Mouse (Mus musculus) retina, postnatal 7 days (tissue): Measurements from ENCODE around the gene Sipa1l3.
A peak's percentile ranks its signal among the peaks of the same experiment; 100 is the strongest.

Source experiments
- DNase-seq: peaks from one replicate; pipeline ENCODE4 v3.0.0-alpha.2; 2012; ENCODE audit warnings: low read depth, low spot score

Sipa1l3 gene

DNA sequence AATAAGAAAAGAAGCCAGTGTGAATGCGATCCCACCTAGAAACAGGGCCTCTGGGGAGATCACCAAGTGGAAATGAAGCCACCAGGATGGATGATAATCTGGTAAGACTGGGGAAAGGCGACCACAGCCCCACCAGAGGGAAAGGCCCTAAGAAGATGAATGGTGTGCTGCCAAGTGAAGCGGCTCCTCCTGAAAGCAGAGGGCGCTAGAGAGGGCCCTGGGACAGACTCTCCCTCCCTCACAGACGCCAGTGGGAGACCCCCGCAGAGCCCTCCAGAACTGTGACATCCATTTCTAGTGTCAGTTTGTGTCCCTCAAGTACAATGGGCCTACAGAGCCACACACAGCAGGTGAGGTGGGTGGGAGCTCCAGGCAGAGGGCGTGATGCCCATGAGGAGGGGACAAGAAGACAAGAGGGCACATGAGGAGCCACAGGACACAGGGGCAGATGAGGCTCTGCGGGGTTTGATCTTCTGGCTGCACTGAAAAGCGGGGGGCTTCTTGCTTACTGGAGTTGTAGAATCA is 181.6 kb downstream of the Sipa1l3 start:
- no peak for DNase-seq

DNA sequence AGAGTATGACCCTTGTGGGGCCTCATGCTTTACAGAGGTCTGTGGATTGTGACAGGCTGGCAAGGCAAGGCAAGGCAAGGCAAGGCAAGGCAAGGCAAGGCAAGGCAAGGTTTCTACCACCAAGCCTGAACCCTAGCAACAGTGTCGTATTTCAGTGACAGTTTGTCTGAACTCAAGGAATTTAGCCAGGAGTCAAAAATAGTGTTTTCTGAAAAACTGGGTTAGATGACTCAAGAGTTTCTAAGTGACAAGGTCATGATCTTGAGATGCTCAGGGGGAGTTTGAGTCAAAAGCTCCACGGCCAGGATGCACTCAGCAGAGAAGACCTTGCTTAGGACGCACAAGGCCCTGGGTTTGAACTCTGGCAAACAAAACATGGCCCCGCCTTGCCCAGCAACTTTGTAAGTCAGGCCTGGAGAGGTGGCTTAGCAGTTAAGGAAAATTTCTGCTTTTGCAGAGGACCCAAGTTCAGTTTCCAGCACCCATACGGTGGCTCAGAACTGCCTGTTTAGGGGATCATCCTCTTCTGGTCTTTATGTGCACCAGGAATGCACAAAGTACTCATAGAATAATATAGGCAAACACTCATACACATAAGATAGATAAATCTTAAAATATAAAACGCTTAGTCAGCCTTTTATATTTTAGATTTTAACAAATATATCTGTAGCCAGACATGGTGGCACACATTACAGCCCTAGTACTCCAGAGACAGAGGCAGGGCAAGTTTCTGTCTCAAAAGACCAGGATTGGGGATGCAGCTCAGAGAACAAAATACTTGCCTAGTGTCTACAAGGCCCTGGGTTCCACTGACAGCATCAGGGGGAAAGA is 182.4 kb downstream of the Sipa1l3 start:
- no peak for DNase-seq

DNA sequence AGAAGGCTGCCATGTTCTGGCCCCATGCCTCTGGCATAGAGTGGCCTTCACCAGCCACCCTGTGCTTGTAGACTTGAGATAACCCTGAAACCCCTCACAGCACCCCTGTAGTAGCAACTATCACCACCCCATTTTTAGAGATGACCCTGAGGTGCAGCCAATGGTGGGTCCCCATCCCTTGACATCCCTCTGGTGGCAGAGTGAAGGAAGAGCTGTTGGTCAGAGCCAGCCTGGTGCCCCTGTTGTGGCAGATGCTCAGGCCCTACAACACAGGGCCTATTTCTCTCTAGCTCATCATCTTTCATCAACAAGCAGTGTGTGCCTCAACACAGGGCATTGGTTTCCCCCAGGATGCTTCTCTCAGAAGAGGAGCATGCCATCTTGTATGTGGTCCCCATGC is 183.2 kb downstream of the Sipa1l3 start:
- DNase-seq: no peak

DNA sequence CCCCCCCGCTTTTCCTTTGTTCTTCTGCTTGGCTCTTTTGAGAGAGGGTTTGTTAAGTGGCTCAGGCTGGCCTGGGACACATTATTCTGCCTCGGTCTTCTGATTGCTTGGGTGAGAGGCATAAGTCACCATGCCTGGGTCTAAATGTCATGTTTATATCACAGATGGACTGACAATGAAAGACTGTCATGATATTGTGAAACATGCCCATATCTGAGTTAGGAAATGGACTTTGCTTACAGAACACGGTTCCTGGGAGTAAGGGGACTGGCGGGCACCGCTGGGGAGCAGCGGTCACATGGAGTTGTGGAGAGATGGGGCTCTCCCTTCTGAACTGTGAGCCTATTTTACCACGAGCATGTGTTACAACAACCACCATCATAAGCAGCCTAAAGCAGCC is 184.3 kb downstream of the Sipa1l3 start:
- DNase-seq: no peak

DNA sequence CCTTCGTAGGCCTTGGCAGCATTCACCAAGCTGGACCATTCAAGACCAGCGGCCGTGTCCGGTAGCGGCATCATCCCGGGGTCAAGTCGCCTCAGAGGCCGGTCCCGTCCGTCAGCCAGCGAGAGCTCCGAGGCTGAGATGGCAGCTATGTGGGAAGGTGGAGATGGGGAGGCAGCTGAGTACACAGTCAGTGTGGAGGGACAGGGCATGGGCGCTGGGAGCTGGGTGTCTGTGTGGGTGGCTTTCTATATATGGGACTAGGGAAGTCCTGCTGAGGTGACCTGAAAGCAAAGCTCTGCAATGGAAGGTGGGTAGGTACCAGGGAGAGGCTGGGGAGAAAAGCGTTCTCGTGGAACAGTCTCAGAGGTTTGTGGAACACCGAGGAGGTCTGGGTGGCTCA is 189.5 kb downstream of the Sipa1l3 start:
- no peak for DNase-seq

DNA sequence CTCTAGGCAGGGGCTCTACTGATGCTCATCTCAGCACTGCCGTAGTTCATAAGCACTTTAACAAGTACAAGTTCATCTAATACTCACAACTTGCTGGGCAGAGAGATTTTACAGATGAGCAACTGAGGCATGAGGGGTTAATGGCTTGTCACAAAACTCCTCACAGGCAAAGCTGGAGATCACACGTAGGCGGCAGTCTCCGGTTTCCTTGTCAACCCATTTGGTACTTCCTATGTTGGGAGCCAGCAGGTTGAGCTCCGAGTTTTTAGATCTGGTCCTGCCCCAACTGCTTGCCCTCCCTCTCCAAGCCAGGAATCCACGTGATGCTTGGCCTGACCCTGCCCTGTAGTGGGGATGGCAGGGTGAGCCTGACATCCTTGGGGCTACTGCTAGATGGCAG is 191.4 kb downstream of the Sipa1l3 start:
- DNase-seq: no peak

DNA sequence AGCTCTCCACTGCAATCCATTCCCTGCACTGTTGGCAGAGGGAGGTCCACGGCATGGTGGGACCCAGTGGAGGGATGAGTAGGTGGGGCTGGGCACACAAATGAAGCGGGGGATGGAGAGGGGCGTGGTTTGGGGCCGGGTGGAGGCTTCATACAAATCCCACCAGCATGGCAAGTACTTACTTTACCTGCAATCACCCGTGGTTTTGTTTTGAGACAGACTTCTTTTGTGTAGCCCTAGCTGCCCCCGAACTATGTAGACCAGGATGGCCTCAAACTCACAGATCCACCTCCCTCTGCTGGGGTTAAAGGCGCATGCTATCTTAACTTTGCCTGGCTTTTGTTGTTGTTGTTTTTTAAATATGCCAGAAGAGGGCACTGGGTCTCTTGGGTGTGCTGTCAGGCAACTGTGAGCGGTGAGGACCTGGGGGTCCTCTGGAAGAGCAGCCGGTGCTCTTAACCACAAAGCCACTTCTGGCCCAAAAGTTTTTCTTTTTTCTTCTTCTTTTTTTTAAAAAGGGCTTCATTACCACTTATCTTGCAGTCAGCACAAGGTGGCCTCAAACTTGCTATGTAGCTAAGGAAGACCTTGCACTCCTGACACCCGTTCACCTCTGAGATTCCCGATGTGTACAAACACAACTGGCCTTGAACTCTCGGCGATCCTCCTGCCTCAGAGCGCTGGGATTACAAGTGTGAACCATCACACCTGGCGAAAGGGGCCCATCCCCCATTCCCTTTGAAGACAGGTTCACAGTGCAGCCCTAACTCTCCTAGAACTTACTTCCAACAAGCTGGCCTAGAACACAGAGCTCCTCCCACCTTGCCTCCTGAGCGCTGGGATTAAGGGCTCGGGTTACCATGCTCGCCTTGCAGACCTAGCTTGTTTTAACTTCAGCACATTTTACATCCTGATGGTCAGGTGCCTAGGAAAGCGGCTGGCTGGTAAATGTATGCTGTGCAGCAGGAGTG is 198.8 kb downstream of the Sipa1l3 start:
- no peak for DNase-seq

DNA sequence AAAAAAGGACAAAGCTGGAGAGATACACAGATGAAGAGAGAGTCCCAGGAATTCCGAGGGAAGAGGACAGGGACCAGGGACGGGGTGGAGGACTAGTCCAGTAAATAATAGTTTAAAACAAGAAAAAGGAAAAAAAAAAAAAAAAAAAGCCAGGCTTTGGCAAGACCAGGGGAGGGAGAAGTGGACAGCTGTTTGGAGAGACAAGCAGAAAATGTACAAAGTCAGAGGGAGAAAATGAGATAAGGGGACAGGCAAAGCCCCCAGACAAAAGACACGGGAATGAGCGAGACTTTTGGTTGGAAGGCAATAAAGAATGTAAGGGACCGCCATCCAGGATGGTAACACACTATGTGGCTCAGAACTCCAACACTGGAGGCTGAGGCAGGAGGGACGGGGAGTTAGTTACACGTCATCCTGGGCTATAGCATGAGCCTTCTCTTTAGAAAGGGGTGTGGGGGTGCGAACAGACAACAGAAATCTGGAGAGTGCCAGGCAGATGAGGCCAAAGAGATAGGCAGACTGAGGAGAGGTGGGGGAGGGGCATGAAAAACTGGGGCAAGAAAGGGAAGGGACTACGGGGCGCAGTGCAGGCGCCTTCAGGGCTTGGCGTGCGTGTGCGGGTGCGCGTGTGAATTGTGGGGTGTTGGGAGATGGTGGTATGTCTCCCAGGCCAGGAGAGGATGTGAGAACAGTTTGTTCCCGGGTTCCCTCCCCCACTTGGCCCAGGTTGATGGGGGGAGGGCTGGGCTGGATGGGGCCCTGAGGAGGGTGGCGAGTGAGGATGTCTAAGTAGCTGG is 200.1 kb downstream of the Sipa1l3 start:
- DNase-seq: no peak

DNA sequence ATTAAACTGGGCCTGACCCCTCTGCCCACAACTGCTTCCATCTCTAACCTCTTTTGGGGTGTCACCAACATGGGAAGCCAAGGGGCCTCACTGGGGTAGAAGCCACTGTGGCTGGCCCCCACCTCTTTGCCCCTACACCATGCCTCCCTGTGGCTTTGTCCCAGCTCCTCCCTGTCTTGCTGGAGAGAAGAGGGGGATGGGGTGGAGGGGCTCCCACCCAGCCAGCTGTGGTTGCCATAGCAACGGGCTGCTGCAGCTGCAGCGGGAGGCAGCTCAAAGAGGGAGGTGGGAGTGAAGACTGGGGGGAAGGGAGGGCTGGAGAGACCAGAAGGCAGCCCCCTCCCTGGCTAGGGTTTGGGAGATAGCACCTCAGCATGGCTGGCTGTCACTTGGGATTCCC is 200.9 kb downstream of the Sipa1l3 start:
- DNase-seq: no peak

DNA sequence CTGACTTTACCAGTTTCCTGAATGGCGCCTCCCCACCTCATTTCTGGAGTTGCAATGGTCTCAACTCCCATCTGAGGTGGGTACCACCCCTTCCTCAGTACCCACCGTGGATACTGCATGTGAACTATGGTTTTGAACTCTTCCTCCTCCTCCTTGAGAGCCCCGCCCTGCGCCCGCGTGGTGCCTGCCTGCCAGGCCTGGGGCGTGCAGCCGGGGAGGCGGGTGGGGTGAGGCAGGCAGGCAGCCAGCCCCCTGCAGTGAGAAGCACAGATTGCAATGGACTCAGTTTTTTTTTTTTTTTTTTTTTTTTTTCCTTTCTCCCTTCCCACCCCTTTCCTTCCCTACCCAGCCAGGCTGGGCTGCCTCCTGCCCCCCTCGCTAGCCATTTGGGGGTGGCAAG is 201.5 kb downstream of the Sipa1l3 start:
- DNase-seq: no peak

DNA sequence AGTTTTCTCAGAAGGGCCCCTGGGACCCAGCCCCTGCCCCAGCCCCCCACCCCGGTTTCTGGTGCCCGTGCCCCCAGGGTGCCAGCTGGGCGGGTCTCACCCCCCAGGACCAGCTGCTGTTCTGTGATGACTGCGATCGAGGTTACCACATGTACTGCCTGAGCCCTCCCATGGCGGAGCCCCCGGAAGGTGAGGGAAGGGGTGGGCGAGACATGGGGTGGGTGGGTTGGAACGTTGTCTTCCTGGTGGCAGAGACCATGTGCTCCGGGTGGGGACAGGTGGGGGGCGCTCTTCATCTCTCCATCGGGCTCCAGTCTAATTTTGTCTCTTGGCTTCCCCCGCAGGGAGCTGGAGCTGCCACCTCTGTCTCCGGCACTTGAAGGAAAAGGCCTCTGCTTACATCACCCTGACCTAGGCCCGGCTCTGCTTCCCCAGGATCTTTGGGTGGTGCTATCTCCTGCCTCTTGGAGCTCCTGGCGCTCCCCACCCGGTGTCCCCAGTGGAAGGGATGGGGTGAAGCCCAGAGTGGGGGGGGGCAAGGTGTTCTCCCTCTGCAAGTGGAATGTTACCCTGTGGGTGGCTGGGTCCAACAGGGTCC is 202.2 kb downstream of the Sipa1l3 start:
- no peak for DNase-seq

DNA sequence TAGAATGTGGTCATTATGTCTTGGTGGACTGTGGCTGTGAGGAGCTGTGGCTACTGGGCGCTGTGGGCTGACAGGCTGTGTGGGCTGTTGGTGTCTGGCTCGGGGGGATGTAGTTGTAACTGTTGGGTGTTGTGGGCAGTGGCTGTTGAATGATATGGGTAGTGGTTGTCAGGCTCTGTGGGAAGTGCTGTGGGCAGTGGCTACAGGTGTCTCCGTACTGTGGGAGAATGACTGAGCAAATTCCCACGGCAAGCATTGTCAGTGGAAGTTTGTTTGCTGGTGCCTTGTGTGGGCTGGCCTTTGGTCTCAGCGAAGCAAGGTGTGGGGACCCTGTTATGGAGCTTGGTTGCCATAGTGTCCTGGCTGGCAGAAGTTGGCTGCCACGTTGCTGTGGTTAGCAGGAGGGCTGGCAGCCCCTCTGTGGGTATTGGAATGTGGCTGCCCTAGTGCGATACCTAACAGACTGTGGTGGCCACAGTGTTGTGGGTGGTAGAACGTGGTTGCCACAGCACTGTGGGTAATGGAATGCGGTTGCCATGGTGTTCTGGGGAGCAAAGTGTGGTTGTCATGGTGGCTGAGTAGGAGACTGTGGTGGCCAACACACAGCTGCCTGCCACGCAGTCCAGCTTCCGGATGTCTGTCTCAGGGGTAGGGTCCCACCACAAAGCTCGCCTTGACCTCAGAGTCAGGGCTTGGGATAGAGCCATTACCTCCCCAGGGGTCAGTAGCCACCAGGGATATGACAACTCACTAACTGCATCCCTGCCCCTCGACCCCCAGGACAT is 203.4 kb downstream of the Sipa1l3 start:
- DNase-seq: no peak

DNA sequence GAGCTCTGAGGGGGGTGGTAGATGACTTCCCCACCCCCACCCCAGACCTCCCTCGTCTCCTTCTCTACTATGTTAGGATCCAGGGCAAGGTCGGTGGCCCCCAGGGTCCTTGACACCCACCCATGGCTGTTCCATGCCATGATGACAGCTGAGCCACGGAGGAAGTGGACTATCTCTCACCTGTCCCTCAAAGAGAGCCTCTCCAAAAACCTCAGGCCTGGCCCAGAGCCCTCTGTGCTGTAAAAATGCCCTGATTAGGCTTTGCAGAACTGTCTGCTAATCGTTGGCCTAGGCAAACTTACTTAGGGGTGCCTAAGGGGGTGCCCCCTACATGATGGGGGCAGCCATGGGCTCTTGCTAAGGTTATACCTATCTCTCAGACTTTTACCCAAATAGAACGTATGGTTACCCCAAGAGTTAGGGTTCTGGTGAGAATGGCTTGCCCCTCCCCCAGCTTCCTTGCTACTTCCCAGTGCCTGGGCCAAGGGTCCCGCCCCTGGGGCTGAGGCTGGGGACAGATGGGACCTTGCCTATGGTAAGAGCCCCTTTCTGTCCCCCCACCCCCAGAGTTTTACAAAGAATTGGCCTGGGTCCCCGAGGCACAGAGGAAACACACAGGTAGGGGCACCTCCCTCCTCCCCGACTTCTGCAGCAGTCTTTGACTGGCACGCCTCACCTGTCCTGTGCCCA is 204.7 kb downstream of the Sipa1l3 start:
- no peak for DNase-seq

DNA sequence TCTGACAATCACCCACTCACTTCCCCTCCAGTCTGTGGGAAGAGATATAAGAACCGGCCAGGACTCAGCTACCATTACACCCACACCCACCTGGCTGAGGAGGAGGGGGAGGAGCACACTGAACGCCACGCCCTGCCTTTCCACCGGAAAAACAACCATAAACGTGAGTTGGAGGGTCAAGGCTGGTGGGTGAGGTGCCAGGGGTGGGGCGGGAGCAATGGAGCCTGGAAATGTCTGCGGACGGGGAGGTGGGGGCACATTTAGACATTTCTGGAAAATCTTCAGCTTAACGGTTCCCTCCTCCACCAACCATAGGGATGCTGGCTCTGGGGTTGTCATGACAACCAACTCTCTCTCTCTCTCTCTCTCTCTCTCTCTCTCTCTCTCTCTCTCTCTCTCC is 205.4 kb downstream of the Sipa1l3 start:
- DNase-seq: no peak

DNA sequence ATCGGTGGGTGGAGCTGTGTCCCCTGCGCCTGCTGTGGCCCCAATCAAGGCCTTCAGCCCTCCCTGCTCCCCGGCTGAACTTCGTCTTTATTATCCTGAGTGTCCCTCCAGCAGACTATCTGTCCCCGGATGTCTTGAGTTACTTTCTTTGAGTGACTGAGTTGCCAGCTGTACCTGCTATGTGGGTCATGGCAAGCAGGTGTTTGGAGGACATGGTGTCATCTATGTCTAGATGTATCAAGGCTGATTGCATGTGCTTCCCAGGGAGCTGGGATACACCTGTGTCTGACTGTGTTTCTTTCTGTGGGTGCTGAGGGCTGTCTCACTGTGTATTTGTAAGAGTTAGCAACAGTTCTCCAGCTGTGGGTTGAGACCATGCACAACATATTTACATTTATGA is 208.7 kb downstream of the Sipa1l3 start:
- DNase-seq: no peak

DNA sequence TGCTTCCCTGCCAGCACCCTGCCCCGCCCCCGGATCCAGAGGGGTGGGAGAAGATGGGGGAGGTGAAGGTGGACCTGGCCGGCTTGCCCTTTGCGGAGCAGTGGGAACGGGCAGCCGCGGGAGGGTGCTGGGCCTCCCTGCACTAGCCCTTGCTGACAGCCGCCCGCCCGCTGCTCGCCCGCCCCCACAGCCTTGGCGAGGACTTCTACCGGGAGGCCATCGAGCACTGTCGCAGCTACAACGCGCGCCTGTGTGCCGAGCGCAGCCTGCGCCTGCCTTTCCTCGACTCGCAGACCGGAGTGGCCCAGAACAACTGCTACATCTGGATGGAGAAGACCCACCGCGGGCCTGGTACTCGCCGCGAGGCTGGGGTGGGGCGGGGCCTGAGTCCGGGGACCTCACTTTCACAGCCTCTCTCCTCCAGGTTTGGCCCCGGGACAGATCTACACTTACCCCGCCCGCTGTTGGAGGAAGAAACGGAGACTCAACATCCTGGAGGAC is 209.2 kb downstream of the Sipa1l3 start:
- no peak for DNase-seq

DNA sequence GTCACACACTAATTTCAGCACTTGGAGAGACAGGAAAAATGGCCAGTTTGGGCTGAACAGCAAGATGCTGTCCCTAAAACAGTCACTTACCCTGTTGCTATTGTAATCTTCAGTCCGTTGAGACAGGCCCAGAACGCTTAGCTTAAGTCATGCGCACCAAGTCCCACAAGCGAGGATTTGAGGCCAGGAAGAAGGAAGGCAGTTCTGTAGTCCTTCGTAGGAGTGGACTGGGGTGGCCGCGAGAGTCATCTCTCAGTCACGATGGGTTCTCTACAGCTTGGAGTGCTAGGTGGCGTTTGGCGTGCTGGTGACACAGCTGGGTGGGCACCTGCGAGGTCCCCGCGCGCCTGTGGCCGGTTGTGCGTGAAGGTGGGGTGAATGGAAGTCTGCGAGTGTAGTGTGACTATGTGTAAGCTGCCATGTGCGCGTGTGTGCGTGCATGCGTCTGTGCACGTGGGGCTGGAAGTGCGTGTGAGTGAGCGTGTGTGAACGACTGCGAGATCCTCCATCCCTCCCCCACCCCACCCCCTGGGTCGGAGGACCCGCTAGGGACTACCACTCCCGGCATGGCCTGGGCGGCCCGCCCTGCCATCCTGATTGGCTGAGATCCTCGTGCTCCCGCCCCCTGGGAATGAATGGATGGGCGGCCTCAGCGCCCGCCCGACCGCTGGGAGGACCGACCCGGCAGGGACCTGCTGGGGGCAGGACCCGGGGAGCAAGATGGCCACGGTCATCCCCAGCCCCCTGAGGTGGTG is 210.9 kb downstream of the Sipa1l3 start:
- DNase-seq: peak; percentile 84

DNA sequence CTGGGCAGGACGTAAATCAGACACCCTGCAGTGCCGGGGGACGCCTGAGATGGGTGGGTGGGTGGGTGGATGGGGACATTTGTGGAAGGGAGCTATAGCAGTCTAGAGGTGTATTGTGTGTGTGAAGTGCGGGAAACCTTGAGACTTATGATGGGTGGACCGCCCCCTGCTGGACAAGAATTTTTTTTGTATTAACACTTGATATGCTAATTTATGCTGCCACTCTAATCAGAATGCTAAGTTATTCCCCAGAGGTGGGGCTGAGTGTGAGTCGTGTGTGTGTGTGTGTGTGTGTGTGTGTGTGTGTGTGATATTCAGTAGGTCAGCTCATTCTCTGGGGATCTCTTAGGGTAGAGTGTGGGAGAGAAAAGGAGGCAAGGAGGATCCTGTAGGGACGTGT is 211.8 kb downstream of the Sipa1l3 start:
- DNase-seq: no peak

DNA sequence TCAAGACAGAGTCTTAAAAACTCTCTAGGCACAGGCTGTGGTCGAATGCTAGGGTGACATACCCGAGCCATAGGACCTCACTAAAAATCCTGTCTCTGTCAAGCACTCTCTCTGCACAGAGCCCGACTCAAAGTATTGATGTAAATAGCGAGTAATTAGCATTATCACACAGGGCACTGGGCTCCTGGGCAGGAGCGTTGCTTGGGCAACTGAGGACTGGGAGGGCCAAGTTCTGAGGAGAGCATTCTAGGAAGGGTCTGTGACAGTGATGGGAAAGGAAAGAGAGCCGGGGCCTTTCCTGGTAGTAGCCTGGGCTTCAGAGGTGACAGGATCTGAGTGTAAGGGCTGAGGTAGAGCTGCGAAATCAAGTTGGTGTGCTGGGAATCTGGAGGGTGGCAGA is 212.3 kb downstream of the Sipa1l3 start:
- DNase-seq: no peak
